Mouse (Mus musculus) adrenal gland, postnatal 4 days (tissue): ENCODE results near the gene N4bp3. TPM values are rescaled to one million over a fixed set of nuclear protein-coding genes. Genes with fewer than 3 reads are reported as not detected.
A peak's percentile ranks its signal among the peaks of the same experiment; 100 is the strongest.
"Not testable (repeated sequence)": the region's sequence is repeated elsewhere in the genome, so short reads cannot be mapped to it uniquely, and the experiment has no call there.

ENCODE experiments used
- DNase-seq, 2 experiments: peaks; one replicate each; pipeline ENCODE4 v3.0.0; 2021 to 2022; ENCODE audit warnings: low spot score in 2 of 2, mixed read lengths in 2 of 2
- total RNA-seq, 2 experiments: library from RNA; stranded (reverse); gene quantifications; 2 replicates each; pipeline ENCODE4 v1.2.3; 2021

The N4bp3 gene
- total RNA-seq, 2 experiments from 2014 or later = 19.8 to 26.5 TPM

GRCm38 (mm10) chr11:51654891-51655290, 4.2 kb upstream of the N4bp3 start:
- DNase-seq = no peak

- no peak for DNase-seq
Observed at GRCm38 (mm10) chr11:51653736-51654135, 3.1 kb upstream of the N4bp3 start.

DNA sequence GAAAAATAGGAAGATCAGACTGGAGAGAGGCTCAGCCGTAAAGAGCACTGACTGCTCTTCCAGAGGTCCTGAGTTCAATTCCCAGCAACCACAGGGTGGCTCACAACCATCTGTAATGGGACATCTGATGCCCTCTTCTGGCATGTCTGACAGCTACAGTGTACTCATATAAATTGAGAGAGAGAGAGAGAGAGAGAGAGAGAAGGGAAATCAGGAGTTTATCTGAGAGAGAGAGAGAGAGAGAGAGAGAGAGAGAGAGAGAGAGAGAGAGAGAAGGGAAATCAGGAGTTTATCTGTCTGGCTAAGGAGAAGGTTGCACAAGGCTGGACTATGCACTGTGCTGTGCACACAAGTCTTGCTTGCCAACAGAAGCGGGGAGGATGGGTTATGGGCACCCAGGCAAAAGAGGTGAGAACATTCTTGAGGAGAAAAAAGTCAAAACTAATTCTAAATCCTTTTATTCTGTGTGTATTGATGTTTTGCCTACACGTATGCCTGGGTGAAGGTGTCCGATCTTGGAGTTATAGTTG, 2.3 kb upstream of the N4bp3 start:
- DNase-seq = no peak

GRCm38 (mm10) chr11:51650261-51650660, 381 bp downstream of the N4bp3 start:
- DNase-seq = no peak

DNA sequence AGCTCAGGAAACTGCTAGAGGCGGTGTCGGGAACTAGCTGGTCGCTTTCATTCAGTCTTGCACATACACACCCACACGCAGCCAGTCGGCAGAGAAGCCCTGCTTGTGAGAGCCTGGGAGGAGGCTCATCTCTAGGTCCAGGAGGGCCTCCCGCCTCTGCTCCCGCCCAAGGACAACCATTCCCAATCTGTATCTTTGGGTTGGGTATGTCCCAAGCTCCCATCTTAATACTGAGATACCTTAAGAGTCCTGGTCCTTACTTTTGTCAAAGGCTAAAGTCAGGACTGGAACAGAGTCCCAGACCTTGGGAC, 798 bp downstream of the N4bp3 start:
- DNase-seq = no peak

GRCm38 (mm10) chr11:51649111-51649888, 1.3 kb downstream of the N4bp3 start:
- no peak for DNase-seq

DNA sequence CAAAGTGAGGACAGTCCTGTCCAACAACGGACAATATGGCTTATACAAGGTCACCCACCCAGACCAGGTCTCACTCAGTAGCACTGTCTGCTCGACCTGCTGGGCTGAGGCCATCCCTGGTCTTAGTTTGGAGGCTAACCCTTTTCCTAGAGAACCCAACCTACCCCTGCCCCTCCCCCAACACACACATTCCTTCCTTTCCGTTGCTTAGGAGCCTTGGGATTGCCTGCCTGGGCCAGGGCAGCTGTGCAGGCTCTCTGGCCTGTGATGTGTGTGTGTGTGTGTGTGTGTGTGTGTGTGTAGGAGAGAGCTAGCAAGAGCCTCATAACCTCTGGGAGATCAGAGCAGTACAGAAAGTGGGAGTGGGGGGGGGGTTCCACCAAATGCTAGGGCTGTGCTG, 2.1 kb downstream of the N4bp3 start:
- no peak for DNase-seq

DNA sequence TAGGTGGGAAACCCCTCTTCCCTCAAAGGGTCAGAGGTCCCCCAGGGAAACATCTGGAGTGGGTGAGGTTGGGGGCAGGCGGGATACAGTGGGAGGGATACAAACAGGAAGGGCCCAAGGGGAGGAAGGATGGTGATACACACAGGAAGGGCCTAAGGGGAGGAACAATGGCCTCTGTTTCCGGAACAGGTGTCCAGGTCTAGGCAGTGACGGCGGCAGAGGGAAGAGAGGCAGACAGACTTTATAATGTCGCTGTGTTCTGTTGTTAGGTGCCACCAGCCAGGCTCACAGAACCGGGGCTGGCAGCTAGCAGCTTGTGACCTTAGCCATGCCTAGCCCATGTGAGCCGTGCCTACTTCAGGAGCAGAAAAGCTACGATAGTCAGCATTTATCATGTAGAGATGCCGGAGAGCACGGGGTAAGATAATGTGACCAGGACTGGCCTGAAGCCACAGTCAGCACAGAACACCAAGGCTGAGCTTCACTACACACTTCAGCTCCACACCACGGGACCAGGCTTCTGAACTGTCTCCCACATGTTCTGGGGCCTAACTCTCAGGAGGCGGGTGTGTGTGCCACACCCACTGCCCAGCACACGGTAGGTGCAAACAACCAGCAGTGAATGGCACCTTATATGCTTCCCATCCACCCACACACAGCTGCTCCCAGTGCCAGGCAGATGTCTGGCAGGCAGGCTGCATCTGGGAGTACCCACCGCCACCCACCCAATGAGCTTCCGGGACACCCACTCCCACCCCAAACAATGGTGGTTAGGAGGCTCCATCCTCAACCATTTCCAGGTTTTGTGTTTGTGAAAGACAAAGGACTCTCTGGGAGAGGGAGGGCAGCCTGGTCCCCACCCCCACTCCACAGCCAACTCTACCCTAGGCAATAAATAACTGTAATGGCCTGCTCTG, 3.6 kb downstream of the N4bp3 start:
- no peak for DNase-seq

DNA sequence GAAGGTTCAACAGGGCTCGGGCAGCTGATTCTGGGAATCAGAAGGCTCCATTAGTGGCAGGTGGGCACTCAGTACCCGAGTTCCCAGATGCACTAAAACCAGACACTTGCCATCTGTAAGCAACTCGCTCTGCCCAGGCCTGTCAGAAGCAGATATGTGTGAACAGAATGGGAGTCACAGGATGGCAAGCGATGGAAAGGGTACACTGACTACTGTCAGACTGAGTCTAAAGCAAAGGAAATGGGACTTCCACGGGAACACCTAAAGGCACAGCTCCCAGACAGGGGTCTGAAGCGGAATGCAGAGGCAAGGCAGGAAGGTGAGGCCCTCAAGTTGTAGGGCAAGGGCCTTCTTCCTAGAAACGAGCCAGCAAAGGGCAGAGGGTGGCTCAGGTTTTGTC, 4.4 kb downstream of the N4bp3 start:
- no peak for DNase-seq

DNA sequence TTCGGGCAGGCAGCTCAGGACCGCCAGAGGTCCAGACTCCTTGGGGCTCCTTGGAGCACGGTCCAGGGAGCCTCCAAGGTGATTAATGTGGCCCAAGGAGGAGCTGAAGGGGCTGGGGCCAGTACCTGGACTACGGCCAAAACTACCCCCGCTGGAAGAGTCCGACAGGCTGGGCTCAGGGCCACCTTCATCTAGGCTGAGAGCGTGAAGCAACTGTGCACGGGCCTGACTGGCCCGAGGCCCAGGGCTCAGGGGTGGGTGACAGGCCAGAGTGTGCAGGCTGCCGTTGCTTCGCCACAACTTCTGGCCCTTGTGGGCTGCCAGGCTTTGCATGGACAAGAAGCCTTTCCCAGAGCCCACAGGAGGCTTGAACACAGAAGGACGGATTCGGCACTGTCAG, 5.3 kb downstream of the N4bp3 start:
- DNase-seq = no peak

- DNase-seq = no peak
Observed at GRCm38 (mm10) chr11:51644217-51644616, 6.4 kb downstream of the N4bp3 start.

DNA sequence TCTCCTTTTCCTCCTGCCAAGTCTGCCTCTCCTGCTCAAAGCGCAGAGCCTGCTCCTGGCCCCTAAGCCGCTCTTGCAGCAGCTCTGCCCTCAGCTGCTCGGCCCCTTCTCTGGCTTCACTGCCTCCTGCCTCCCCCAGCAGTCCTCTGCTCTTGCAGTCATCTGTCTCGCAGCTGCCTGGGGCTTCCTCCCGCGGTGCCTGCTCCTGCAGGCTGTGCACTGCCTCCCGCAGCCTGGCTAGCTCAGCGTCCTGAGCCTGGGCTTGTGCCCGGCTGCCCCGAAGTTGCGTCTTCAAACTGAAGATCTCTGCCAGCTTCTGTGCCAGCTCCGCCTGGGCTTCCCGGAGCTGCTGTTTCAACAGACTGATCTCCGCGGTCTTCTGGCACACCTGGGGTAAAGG, 6.9 kb downstream of the N4bp3 start:
- DNase-seq = no peak

DNA sequence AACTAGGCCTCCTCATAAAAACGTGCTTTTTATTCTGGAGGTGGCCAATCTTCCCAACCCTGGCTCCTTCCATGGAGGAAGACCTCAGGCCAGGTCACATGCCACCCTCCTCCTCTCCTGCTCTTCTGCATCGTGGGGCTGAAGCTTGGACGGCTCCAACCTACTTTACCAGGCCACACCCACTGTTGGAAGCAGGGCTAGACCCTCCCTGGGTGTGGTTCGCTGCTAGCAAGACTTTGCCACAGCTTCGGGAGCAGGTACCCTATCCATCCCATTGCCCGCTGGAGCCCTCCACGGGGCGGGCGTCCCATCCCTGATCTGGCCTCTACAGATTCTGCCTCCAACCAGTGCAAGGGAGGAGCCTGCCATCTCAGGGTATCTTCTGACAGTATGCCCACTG, 7.4 kb downstream of the N4bp3 start:
- DNase-seq = no peak

- DNase-seq = no peak
Observed at GRCm38 (mm10) chr11:51640748-51641147, 9.9 kb downstream of the N4bp3 start.

DNA sequence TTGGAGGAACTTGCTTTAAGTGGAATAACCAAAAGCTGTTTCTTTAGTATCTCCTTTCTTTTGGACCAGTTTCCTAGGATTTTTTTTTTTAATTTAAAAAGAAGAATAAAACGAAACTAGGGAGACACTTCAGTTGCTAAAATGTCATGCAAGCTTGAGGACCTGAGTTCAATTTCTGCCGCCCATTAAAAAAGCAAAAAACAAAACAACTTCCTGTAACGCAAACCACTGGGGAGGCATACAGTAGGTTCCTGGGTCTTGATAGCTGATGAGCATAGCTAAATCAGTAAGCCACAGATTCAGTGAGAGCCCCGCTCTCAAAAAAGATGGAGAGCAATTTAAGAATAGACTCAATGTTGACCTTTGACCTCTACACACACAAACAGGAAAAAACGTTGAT, 12.1 kb downstream of the N4bp3 start:
- no peak for DNase-seq

DNA sequence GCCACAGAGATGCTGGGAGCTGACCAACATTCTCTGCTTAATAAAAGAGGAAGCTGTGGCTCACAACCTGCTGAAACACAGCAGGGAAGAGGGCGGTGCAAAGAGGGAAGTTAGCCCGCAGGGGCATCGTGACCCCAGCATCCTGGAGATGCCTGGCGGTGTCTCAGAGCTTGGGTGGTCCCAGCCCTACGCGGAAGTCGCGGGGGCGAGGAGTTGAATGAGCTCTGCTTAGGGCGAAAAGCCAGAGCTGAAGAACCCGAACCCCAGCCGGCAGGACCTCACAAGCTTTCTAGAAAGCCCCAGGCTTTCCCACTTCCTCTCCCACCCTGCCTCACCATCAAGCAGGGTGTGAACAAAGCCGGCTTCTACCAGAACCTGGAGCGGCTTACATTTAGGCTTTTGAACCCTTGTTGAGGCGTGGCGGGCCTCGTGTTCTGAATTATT, 12.6 kb downstream of the N4bp3 start:
- no peak for DNase-seq

DNA sequence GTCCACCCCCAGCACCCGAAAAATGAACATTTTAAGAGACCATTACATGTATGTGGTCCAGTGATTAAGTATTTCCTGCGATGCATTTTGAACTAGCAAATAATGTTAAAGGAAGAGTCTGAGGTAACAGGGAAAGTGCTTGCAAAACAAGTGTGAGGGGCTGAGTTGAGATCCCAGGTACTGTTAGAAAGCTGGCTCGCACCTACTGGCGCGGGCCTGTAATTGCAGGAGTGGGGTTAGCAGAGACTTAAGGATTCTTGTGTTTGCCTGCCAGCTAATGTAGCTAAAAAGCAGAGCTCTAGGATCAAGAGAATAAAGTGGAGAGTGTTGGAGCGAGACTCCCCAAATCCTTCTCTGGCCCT, 14.3 kb downstream of the N4bp3 start:
- no peak for DNase-seq

DNA sequence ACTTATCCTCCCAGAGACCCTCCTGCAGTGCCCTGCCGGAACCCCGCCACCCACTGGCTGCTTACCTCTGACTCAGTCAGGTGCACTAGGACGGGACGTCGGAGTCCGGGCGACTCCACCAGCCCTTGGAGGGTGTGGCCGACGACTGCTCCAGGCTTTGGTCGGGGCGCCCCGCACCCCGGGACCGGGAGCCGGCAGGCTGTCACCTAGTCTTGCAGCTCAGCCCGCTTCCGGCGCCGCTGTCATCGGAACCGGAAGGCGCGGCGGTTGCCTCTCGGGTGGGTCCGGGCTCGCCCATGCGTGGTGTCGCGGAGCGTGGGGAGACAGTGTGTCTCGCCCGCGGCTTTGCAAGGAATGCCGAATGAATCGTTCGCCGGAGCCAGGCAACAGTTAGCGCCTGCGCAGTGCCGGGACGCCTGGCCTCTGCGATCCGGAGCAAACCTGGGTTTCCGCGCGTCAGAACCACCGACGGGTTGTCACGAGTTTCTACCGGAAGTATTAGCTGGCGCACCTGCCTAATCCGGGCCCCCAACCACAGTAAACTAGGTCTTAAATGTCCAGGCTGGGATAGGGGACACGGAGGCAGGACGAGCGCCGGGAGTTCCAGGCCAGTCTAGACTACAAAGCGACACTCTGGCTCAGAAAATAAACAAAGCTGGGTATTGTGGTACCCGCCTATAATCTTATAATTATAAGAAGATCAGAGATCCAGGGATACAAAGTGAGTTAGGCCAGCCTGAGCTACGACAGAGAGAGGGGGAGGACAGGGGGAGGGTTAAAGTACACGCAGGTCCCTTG, 14.9 kb downstream of the N4bp3 start, which contains the start of gene Rmnd5b:
Rmnd5b (minus strand) TSS at position 372 of the 798 bp plus-strand sequence.
- DNase-seq = peak; percentile 58 to 80

DNA sequence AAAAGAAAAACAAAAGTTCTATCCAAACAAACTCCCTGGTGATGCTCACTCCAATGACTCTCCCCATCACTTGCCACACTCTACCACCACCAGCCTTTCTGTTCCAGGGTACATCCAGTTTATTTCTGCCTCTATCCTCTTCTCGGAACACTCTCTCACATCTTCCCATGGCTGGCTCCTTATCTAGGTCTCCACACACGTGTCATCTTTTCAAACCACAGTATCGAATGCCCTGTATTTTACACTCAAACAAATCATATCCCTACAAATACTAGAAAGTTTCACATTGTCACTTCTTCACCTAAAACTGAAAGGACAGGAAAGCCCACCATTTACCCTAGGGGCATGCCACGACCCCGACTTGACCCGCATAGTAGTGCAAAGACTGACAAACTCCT, 15.5 kb downstream of the N4bp3 start:
- DNase-seq = no peak

GRCm38 (mm10) chr11:51633721-51634120, 16.9 kb downstream of the N4bp3 start:
- DNase-seq = no peak

DNA sequence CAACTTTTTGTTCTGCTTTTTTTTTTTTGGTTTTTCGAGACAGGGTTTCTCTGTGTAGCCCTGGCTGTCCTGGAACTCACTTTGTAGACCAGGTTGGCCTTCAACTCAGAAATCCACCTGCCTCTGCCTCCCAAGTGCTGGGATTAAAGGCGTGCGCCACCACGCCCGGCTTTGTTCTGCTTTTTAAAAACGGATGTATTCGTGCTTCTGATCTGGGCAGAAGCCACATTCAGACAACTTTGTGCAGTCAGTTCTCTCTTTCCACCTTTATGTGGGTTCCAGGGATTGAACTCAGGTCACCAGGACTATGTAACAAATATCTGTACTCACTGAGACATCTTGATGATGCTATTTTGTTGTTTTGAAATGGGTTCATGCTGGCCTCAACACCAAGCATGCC, 17.4 kb downstream of the N4bp3 start:
- not testable (repeated sequence) for DNase-seq
